Mouse (Mus musculus) liver, postnatal 0 days (tissue): ENCODE results near the gene Ppip5k2. TPM values are rescaled to one million over a fixed set of nuclear protein-coding genes. Genes with fewer than 3 reads are reported as not detected.

Experiments used
- ATAC-seq: fragments of 200-750 bp; cut with Nextera tagmentation; 2 replicates; pipeline ENCODE4 v1.8.0; 2017; ENCODE audit warnings: mild to moderate bottlenecking, moderate library complexity
- DNase-seq: peaks from one replicate; pipeline ENCODE4 v3.0.0-alpha.2; 2016
- H3K27ac ChIP-seq: fragments of 300-500 bp; sonication (generic); 2 replicates; pipeline ENCODE4 v1.5.1; 2014; ENCODE audit warnings: antibody characterized with exemption, moderate library complexity, mild to moderate bottlenecking, low read depth
- H3K27me3 ChIP-seq: fragments of 300-500 bp; sonication (generic); 2 replicates; pipeline ENCODE4 v1.6.1; 2014; ENCODE audit warnings: low read length, control low read depth, mixed read lengths; ENCODE audit not compliant: insufficient read depth
- H3K36me3 ChIP-seq: fragments of 300-500 bp; sonication (generic); replicated peaks from 2 replicates; pipeline ENCODE4 v1.6.1; 2014; ENCODE audit warnings: mild to moderate bottlenecking, control low read depth, low read length, moderate library complexity, mixed read lengths; ENCODE audit not compliant: insufficient read depth
- H3K4me1 ChIP-seq: fragments of 300-500 bp; sonication (generic); 2 replicates; pipeline ENCODE4 v1.6.1; 2014; ENCODE audit warnings: antibody characterized with exemption, mild to moderate bottlenecking, control low read depth; ENCODE audit not compliant: insufficient read depth
- H3K4me2 ChIP-seq: fragments of 300-500 bp; sonication (generic); 2 replicates; pipeline ENCODE4 v1.6.1; 2014; ENCODE audit warnings: low read depth, mild to moderate bottlenecking, low read length, moderate library complexity, mixed read lengths
- H3K4me3 ChIP-seq: fragments of 300-500 bp; sonication (generic); 2 replicates; pipeline ENCODE4 v1.5.1; 2014; ENCODE audit warnings: low read depth, low read length
- H3K9ac ChIP-seq: fragments of 300-500 bp; sonication (generic); replicated peaks from 2 replicates; pipeline ENCODE4 v1.6.1; 2014; ENCODE audit warnings: mild to moderate bottlenecking, moderate library complexity
- H3K9me3 ChIP-seq: fragments of 300-500 bp; sonication (generic); 2 replicates; pipeline ENCODE4 v1.6.1; 2016; ENCODE audit warnings: mild to moderate bottlenecking, control low read depth, low read length, mixed read lengths
- CTCF ChIP-seq: sonication (generic); IDR thresholded peaks from 2 replicates; pipeline ENCODE4 v1.5.1; 2016; ENCODE audit warnings: antibody characterized with exemption, low read depth
- EP300 ChIP-seq: IDR thresholded peaks from 2 replicates; pipeline ENCODE4 v1.6.1; 2016; ENCODE audit warnings: antibody characterized with exemption, low read depth, mild to moderate bottlenecking
- WGBS: fragments of 180-500 bp; shearing (Covaris S2); extraction: QIAGEN DNeasy Blood & Tissue Kit; methylation state at CpG from one replicate; pipeline ENCODE4 v1.1.7; 2014; ENCODE audit not compliant: insufficient replicate concordance; 5-methylcytosine and 5-hydroxymethylcytosine counted together
- polyA plus RNA-seq: library from polyadenylated mRNA; unstranded; fragments of >200 nt; fragmentation: Nextera tagmentation; extraction: Ambion mirVana; gene quantifications from 2 replicates; pipeline ENCODE4 v1.2.1, GENCODE M21; 2015

The Ppip5k2 gene
- polyA plus RNA-seq, 1 experiment from 2014 or later = 10.1 TPM

DNA sequence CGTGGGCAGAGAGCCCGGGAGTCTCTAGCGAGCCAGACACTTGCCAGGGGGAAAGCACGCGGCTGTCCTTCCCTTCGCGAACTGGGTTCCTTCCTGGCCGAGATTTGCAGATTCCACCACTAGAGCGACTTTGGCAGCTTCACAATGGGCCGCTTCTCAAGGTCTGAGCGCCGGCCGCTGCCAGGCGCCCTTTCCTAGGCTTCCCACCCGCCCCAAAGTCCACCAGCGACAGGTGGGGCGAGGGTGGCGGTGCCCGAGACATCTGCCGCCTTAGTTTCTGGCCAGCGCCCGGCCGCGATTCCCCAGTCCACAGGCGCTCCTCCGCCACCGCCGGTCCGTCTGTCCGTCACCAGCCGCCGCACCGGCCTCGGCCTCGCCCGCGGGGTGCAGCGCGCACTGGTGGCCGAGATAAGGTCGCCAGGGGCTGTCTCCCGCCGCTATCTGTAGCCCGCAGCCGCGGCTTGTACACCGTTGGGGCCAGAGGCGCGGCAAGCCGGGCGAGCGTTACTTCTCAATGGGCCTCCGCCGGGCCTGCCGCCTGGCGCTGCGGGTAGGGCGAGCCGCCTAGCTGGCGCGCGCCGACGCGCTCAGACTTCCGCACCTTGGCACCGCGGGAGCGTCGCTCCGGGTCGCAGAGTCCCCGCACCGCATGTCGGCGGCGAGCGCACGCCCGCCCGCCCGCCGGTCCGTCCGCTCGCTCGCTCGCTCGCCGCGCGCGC, 109.4 kb downstream of the Ppip5k2 start:
- Histone ChIP-seq H3K9me3 (no peaks in the 10 kb centered on the region), H3K27me3 (no peaks in the 10 kb centered on the region), H3K9ac (peak overlapping the region; percentile 91), H3K4me3 (peak overlapping the region; percentile 96), H3K27ac (peak overlapping the region; percentile 97), H3K36me3 (no peaks in the 10 kb centered on the region), H3K4me1 (peaks cover 29% of the 10 kb centered on the region), H3K4me2 (peak overlapping the region; percentile 89)
- DNase-seq (peak; percentile 91), ATAC-seq (peak; percentile 83)
- WGBS = under 1% methylated on average over 51 of the region's 93 CpGs
- peak; percentile 73; the same call in 1 of the 2 replicates for TF ChIP-seq EP300
- peak; percentile 42 for TF ChIP-seq CTCF

DNA sequence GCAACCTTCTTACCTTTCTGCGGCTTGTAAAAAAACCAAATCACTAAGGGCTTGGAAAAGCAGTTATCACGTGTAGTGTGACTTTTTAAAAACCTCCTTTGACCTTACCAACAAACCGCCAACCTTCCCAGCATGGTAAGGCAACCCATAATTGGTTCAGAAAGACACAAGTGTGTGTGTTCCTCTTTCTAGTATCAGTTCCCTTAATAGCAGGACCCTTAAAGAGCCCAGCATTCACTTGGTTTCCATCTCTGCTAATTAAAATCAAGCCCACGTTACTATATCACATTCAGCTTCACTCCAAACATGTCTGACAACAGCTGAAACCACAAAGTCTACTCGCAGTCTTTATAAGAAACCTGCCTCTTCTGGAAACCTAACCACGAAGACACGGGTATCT, 110.8 kb downstream of the Ppip5k2 start:
- peak overlapping the region; percentile 91 for H3K9ac ChIP-seq
- WGBS = 31% methylated on average over 7 of the region's 7 CpGs
- no peak for TF ChIP-seq EP300
- TF ChIP-seq CTCF = no peak
- H3K4me2 ChIP-seq = peak overlapping the region; percentile 89
- H3K9me3 ChIP-seq = no peaks in the 10 kb centered on the region
- H3K27ac ChIP-seq = peak overlapping the region; percentile 97
- DNase-seq (no peak), ATAC-seq (no peak)
- H3K4me3 ChIP-seq = peak overlapping the region; percentile 96
- peaks cover 2% of the 10 kb centered on the region; the same call in 1 of the 2 replicates for H3K36me3 ChIP-seq
- no peaks in the 10 kb centered on the region for H3K27me3 ChIP-seq
- H3K4me1 ChIP-seq = peaks cover 42% of the 10 kb centered on the region

DNA sequence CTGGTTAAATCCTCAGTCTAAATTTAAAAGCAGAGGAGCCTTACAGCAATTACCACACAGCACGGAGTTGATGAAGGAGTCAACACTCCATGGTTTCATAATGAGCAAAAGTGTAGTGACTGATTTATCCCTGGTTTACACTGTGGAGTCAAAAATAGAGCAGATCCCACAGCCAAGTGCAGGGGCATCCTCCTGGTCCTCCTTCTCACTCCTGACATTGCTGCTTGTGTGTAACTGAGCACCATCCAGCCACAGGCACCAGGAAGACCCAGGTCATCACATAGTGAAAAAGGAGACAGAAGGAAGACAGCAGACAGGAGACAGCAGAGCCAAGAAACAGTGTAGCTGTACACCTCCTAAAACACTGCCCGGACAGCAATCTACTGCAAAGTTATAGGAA, 112.4 kb downstream of the Ppip5k2 start:
- Histone ChIP-seq H3K4me1 (peaks cover 42% of the 10 kb centered on the region), H3K27me3 (no peaks in the 10 kb centered on the region), H3K36me3 (peaks cover 12% of the 10 kb centered on the region), H3K27ac (peak overlapping the region; percentile 12; the same call in 1 of the 2 replicates), H3K4me2 (peak overlapping the region; percentile 89), H3K9me3 (no peaks in the 10 kb centered on the region), H3K4me3 (peak overlapping the region; percentile 96), H3K9ac (0 out of 2 replicates have a peak overlapping the region, but pooled peaks have one; percentile 22)
- TF ChIP-seq CTCF (no peak), EP300 (no peak)
- WGBS = 73% methylated on average over 2 of the region's 2 CpGs
- DNase-seq (no peak), ATAC-seq (no peak)

DNA sequence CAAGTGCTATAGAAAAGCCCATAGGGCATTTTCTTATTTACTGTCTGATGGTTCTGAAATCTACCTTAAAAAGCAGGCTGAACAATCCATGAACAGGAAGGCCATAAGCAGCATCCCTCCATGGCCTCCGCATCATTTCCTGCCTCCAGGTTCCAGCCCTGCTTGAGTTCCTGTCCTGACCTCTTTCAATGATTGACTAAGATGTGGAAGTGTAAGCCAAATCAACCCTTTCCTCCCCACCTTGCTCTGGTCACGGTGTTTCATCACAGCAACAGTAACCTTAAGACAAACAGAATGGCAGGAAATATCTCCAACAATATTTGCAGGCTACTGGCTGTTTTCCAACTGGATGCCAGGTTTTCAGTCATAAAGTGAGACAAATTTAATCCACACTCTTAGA, 113.0 kb downstream of the Ppip5k2 start:
- Histone ChIP-seq H3K9me3 (no peaks in the 10 kb centered on the region), H3K27me3 (no peaks in the 10 kb centered on the region), H3K9ac (no peak overlapping the region), H3K4me2 (peak overlapping the region; percentile 89), H3K4me3 (peak overlapping the region; percentile 96; the same call in 1 of the 2 replicates), H3K36me3 (peaks cover 13% of the 10 kb centered on the region), H3K4me1 (peaks cover 38% of the 10 kb centered on the region), H3K27ac (peak overlapping the region; percentile 8; the same call in 1 of the 2 replicates)
- WGBS = 37% methylated on average over 2 of the region's 2 CpGs
- TF ChIP-seq EP300 (no peak), CTCF (no peak)
- DNase-seq (no peak), ATAC-seq (no peak)

Other genes starting within 250 kb of the Ppip5k2 start
- gene D1Ertd622e, start 108.3 kb downstream of the Ppip5k2 start, polyA plus RNA-seq = 21.2 and 23.8 TPM in 2 replicates
- gene Gin1, start 239 bp downstream of the Ppip5k2 start, polyA plus RNA-seq = 9.7 and 10.9 TPM in 2 replicates